Mouse (Mus musculus) heart, embryonic 14.5 days (tissue): ENCODE results near the gene Keap1. TPM values are rescaled to one million over a fixed set of nuclear protein-coding genes. Genes with fewer than 3 reads are reported as not detected.
"Not testable (repeated sequence)": the region's sequence is repeated elsewhere in the genome, so short reads cannot be mapped to it uniquely, and the experiment has no call there.

Experiments
- ATAC-seq: fragments of 200-750 bp; cut with Nextera tagmentation; 2 replicates; pipeline ENCODE4 v1.8.0; 2017; ENCODE audit warnings: low read depth, moderate TSS enrichment; ENCODE audit not compliant: insufficient number of reproducible peaks, insufficient read depth, low FRiP score
- H3K27ac ChIP-seq, 2 experiments: fragments of 200-500 bp in 1 of 2; fragments of 300-500 bp in 1 of 2; sonication (generic) in 1 of 2; replicated peaks in 1 of 2; 2 replicates each; pipeline ENCODE4 v1.5.1; 2012 to 2014; ENCODE audit warnings: low read depth in 2 of 2, low read length in 2 of 2, control low read depth in 1 of 2, mild to moderate bottlenecking in 1 of 2, mixed read lengths in 1 of 2; ENCODE audit not compliant: control insufficient read depth in 1 of 2, insufficient read depth in 1 of 2
- H3K27me3 ChIP-seq: fragments of 300-500 bp; sonication (generic); 2 replicates; pipeline ENCODE4 v1.6.1; 2014; ENCODE audit warnings: mild to moderate bottlenecking, low read length, control low read depth; ENCODE audit not compliant: control insufficient read depth, insufficient read depth
- H3K36me3 ChIP-seq: fragments of 300-500 bp; sonication (generic); 2 replicates; pipeline ENCODE4 v1.6.1; 2014; ENCODE audit warnings: mild to moderate bottlenecking, control low read depth, low read length, mixed read lengths; ENCODE audit not compliant: control insufficient read depth, insufficient read depth
- H3K4me1 ChIP-seq, 2 experiments: fragments of 200-500 bp in 1 of 2; fragments of 300-500 bp in 1 of 2; sonication (generic) in 1 of 2; 2 replicates each; pipeline ENCODE4 v1.6.1; 2012 to 2014; ENCODE audit warnings: low read length in 2 of 2, control low read depth in 1 of 2, mixed read lengths in 1 of 2; ENCODE audit not compliant: control insufficient read depth in 2 of 2, insufficient read depth in 2 of 2
- H3K4me2 ChIP-seq: fragments of 300-500 bp; sonication (generic); 2 replicates; pipeline ENCODE4 v1.6.1; 2014; ENCODE audit warnings: mild to moderate bottlenecking, low read length
- H3K4me3 ChIP-seq, 2 experiments: fragments of 200-500 bp in 1 of 2; fragments of 300-500 bp in 1 of 2; sonication (generic) in 1 of 2; 2 replicates each; pipeline ENCODE4 v1.5.1; 2012 to 2014; ENCODE audit warnings: low read length in 2 of 2, mild to moderate bottlenecking in 2 of 2, control low read depth in 1 of 2, low read depth in 1 of 2, moderate library complexity in 1 of 2; ENCODE audit not compliant: control insufficient read depth in 1 of 2, insufficient read depth in 1 of 2
- H3K9ac ChIP-seq: fragments of 300-500 bp; sonication (generic); 2 replicates; pipeline ENCODE4 v1.6.1; 2014; ENCODE audit warnings: mild to moderate bottlenecking, low read length
- H3K9me3 ChIP-seq: fragments of 300-500 bp; sonication (generic); 2 replicates; pipeline ENCODE4 v1.6.1; 2016; ENCODE audit warnings: low read length, control low read depth; ENCODE audit not compliant: control insufficient read depth
- WGBS: fragments of 180-500 bp; shearing (Covaris S2); extraction: QIAGEN DNeasy Blood & Tissue Kit; methylation state at CpG from one replicate; pipeline ENCODE4 v1.1.7; 2014; 5-methylcytosine and 5-hydroxymethylcytosine counted together
- polyA plus RNA-seq: library from polyadenylated mRNA; unstranded; fragments of >200 nt; fragmentation: Nextera tagmentation; extraction: Ambion mirVana; gene quantifications from 2 replicates; pipeline ENCODE4 v1.2.1, GENCODE M21; 2014

Keap1 gene
- polyA plus RNA-seq, 1 experiment from 2014 or later = 31.5 TPM

DNA sequence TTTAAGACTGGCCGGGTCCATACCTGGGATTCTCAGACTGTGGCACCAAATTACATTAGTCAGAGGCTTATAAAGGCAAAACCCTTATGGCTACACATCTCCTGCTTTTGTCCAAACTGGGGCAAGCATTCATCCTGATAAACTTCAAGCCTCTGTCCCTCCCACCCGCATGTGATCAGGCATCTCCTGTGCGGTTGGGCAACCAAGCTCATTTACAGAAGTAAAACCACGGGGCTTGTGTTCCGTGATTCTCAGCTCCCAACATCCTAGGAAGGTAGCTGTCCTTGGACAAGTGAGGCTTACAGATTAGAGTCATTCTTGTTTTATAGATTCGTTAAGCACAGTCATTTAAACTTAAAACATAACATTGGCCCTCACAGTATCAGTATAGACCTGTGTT, 32.3 kb downstream of the Keap1 start:
- H3K4me1 ChIP-seq = no peaks in the 10 kb centered on the region
- H3K36me3 ChIP-seq = peaks cover 44% of the 10 kb centered on the region
- WGBS = 90% methylated on average over 6 of the region's 6 CpGs
- H3K27me3 ChIP-seq = no peaks in the 10 kb centered on the region
- no peak overlapping the region for H3K4me2 ChIP-seq
- H3K9me3 ChIP-seq = no peaks in the 10 kb centered on the region
- H3K4me3 ChIP-seq = no peak overlapping the region
- ATAC-seq = no peak
- H3K9ac ChIP-seq = no peak overlapping the region
- no peak overlapping the region for H3K27ac ChIP-seq

DNA sequence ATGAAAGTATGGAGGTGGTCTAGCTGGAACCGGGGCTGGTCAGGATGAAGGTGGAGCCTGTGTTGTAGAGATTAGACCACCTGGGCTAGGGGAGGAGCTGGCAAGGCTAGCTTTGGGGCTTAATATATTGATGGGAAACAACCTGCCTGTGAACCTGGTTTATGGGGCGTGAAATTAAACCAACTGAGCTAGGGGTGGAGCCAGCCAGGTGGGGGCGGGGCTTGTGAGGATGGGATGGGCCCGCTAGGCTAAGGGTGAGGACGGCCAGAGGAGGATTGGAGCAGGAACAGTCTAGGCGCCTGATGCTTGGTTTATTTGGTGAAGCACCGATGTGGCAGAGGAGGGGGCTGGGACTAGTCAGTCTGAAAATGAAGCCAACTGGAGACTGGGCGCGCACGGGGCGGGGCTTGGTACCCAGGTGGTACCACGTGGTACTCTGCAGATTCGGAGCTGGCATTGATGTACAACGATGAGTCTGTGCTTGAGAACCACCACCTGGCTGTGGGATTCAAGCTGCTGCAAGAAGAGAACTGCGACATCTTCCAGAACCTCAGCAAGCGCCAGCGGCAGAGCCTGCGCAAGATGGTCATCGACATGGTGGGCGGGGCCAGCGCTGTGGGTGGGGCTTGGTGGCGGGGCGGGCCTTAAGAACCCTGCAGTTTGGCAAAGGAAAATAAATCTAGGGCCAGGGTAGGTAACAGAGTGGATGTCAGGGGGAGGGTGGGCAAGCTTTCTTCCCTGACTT, 34.5 kb downstream of the Keap1 start:
- no peak overlapping the region for H3K27ac ChIP-seq
- H3K27me3 ChIP-seq = no peaks in the 10 kb centered on the region
- no peak overlapping the region for H3K9ac ChIP-seq
- peak overlapping the region; percentile 52 for H3K4me2 ChIP-seq
- peaks cover 43% of the 10 kb centered on the region for H3K36me3 ChIP-seq
- no peaks in the 10 kb centered on the region for H3K9me3 ChIP-seq
- H3K4me3 ChIP-seq = peak overlapping the region; percentile 2 to 16; a peak in 2 of 4 replicates
- no peaks in the 10 kb centered on the region for H3K4me1 ChIP-seq
- 12% methylated on average over 23 of the region's 23 CpGs for WGBS
- 0 out of 2 replicates have a peak, but pooled peaks have one; percentile 38 for ATAC-seq

DNA sequence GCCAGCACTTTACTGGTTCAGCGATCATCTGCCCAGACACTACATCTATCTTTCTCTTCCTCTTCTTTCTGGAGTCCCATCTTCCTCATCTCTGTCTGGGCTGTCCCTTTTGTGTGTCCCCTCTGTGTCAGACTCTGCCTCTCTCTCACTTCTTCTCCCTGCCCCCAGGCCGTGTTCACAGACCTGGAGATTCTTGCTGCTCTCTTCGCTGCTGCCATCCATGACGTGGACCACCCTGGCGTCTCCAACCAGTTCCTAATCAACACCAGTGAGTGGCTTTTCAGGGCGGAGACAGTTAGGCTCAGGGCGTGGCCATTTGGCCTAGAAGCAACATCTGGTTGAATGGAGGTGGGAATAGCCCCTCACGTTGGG, 35.0 kb downstream of the Keap1 start:
- no peak for ATAC-seq
- no peak overlapping the region for H3K27ac ChIP-seq
- H3K36me3 ChIP-seq = peaks cover 45% of the 10 kb centered on the region
- H3K4me1 ChIP-seq = no peaks in the 10 kb centered on the region
- H3K27me3 ChIP-seq = no peaks in the 10 kb centered on the region
- WGBS = 32% methylated on average over 8 of the region's 8 CpGs
- no peaks in the 10 kb centered on the region for H3K9me3 ChIP-seq
- no peak overlapping the region for H3K9ac ChIP-seq
- H3K4me2 ChIP-seq = no peak overlapping the region
- H3K4me3 ChIP-seq = no peak overlapping the region

- H3K9ac ChIP-seq = no peak overlapping the region
- no peak for ATAC-seq
- 91% methylated on average over 3 of the region's 3 CpGs for WGBS
- H3K4me3 ChIP-seq = no peak overlapping the region
- no peak overlapping the region for H3K27ac ChIP-seq
- peaks cover 25% of the 10 kb centered on the region for H3K36me3 ChIP-seq
- H3K4me1 ChIP-seq = no peaks in the 10 kb centered on the region; a peak in 1 of 4 replicates
- no peaks in the 10 kb centered on the region for H3K27me3 ChIP-seq
- H3K9me3 ChIP-seq = no peaks in the 10 kb centered on the region
- no peak overlapping the region for H3K4me2 ChIP-seq
Observed at GRCm38 (mm10) chr9:21198960-21199359, 40.2 kb downstream of the Keap1 start.

- Histone ChIP-seq H3K4me2 (no peak overlapping the region), H3K27me3 (no peaks in the 10 kb centered on the region)
- ATAC-seq = no peak
Observed at GRCm38 (mm10) chr9:21197981-21198380, 41.2 kb downstream of the Keap1 start.

DNA sequence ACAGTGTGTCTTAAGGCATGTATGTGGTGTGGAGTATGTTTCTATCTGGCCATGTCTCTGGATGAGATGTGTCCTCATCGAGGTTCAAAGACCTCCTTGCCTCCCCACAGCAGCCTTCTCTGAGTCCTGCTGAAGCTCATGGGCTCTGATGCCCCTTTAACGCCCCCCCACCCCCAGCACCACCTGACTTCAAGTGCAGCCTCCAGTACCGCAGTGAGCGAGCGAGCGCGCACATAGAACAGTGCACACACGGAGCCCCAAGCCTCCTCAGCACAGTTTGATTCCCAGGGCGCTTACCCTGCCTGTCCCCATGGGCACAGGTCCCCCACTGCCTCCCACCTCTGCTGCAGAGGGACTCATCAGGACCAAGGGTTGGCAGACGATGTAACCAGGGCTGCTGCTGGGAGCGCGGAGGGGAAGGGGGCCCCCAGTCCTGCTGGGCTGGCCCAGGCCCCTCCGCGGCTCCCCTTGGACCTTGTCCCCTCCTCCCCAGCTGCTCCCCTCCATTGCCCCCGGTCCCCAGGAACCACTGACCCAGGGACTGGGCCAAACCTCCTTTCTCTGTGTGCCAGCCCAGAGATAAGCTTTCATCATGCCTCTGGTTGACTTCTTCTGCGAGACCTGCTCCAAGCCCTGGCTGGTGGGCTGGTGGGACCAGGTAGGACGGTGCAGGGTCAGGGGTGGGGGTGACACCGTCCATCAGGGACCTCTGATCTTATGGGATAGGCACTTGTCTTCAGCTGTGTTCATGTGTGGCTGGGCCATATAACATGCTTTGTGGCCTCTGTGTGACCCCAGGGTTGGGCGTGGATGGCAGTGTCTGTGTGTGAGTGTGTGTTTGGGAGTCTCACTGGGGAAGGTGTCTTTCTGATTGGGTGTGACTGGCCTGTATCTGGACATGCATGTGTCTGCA, 42.4 kb downstream of the Keap1 start:
- Histone ChIP-seq H3K27me3 (no peaks in the 10 kb centered on the region), H3K27ac (no peak overlapping the region), H3K4me2 (peak overlapping the region; percentile 54), H3K4me1 (no peaks in the 10 kb centered on the region; a peak in 1 of 4 replicates), H3K36me3 (peaks cover 39% of the 10 kb centered on the region), H3K9me3 (no peaks in the 10 kb centered on the region), H3K4me3 (peak overlapping the region; percentile 26 to 28), H3K9ac (peak overlapping the region; percentile 41; the same call in 1 of the 2 replicates)
- WGBS = 47% methylated on average over 19 of the region's 19 CpGs
- no peak; the same call in 1 of the 2 replicates for ATAC-seq

More at GRCm38 (mm10) chr9:21197981-21198380, 41.2 kb downstream of the Keap1 start:
- 53% methylated on average over 4 of the region's 4 CpGs for WGBS
- Histone ChIP-seq H3K9ac (no peak overlapping the region), H3K4me3 (no peak overlapping the region), H3K36me3 (peaks cover 27% of the 10 kb centered on the region), H3K4me1 (no peaks in the 10 kb centered on the region; a peak in 1 of 4 replicates), H3K27ac (no peak overlapping the region), H3K9me3 (no peaks in the 10 kb centered on the region)

- not testable (repeated sequence) for H3K4me1 ChIP-seq, ATAC-seq, H3K27ac ChIP-seq, H3K4me2 ChIP-seq, H3K4me3 ChIP-seq, H3K27me3 ChIP-seq, H3K9me3 ChIP-seq, H3K9ac ChIP-seq
- 68% methylated on average over 7 of the region's 7 CpGs for WGBS
- H3K36me3 ChIP-seq = peaks cover 39% of the 10 kb centered on the region
Observed at GRCm38 (mm10) chr9:21195736-21196505, 43.2 kb downstream of the Keap1 start.
